Mouse (Mus musculus) ES-Bruce4 (cell line): ENCODE results near the gene Cenpv.

Source experiments
- CTCF ChIP-seq: IDR thresholded peaks from one replicate; pipeline ENCODE4 v1.8.1; 2011; ENCODE audit warnings: low read depth, low read length
- POLR2A ChIP-seq: IDR thresholded peaks from one replicate; pipeline ENCODE4 v1.8.1; 2011; ENCODE audit warnings: low read length; ENCODE audit not compliant: insufficient read depth

- TF ChIP-seq CTCF (no peak), POLR2A (no peak)
Measured at GRCm38 (mm10) chr11:62558961-62559646, 20.0 kb upstream of the Cenpv start.
